Mouse (Mus musculus) spleen, adult 10 weeks (tissue): Measurements from ENCODE around the gene Tspan13. TPM values are rescaled to one million over a fixed set of nuclear protein-coding genes. Genes with fewer than 3 reads are reported as not detected.

Experiments
- polyA plus RNA-seq: library from polyadenylated mRNA; stranded (reverse); fragments of 350-450 nt; fragmentation: Illumina TruSeq; extraction: RNeasy Lipid Tissue Mini Kit (QIAGEN cat#74804); gene quantifications from one replicate; pipeline ENCODE4 v1.2.3, GENCODE M21; 2015; ENCODE audit warnings: low replicate concordance; ENCODE audit not compliant: insufficient read depth

Tspan13 gene
- 201 TPM for polyA plus RNA-seq

GRCm38 (mm10) chr12:36042348-36042778 lies at the start of gene Tspan13:
TSS of gene Tspan13 (minus strand) at chr12:36042500.

GRCm38 (mm10) chr12:35992711-35993110 lies 49.6 kb downstream of the Tspan13 start, which contains the start of gene Agr2:
TSS of gene Agr2 (plus strand) at chr12:35992907.

Other genes with a start within 250 kb of the Tspan13 start
- gene Agr3, start 116.9 kb downstream of the Tspan13 start, polyA plus RNA-seq: not detected
- not detected for gene Agr2, start 49.6 kb downstream of the Tspan13 start, polyA plus RNA-seq
- 30.4 TPM for gene Ankmy2, start 114.6 kb upstream of the Tspan13 start, polyA plus RNA-seq
- gene Bzw2, start 115.6 kb upstream of the Tspan13 start, polyA plus RNA-seq: 85.6 TPM
- gene Lrrc72, start 210.9 kb upstream of the Tspan13 start, polyA plus RNA-seq: not detected